Mouse (Mus musculus) embryonic facial prominence, embryonic 12.5 days (tissue): ENCODE data around the gene Plekhm3. TPM values are rescaled to one million over a fixed set of nuclear protein-coding genes. Genes with fewer than 3 reads are reported as not detected.

Source experiments
- polyA plus RNA-seq: library from polyadenylated mRNA; unstranded; fragments of >200 nt; fragmentation: Nextera tagmentation; extraction: Ambion mirVana; gene quantifications from 2 replicates; pipeline ENCODE4 v1.2.1, GENCODE M21; 2016

The Plekhm3 gene
- polyA plus RNA-seq, 1 experiment from 2014 or later, result 10.2 TPM

Other genes starting within 250 kb of the Plekhm3 start
- gene Fzd5, start 219.1 kb downstream of the Plekhm3 start, polyA plus RNA-seq, result 2.4 and 2.5 TPM in 2 replicates
- 0.50 TPM in 2 replicates for gene Akr1cl, start 75.9 kb upstream of the Plekhm3 start, polyA plus RNA-seq
- 16.1 and 29.2 TPM in 2 replicates for gene Cryge, start 94.3 kb upstream of the Plekhm3 start, polyA plus RNA-seq
- gene Crygd, start 106.6 kb upstream of the Plekhm3 start, polyA plus RNA-seq, result 4.4 and 6.0 TPM in 2 replicates
- 6.9 and 15.0 TPM in 2 replicates for gene Crygc, start 116.9 kb upstream of the Plekhm3 start, polyA plus RNA-seq
- gene Crygb, start 125.5 kb upstream of the Plekhm3 start, polyA plus RNA-seq, result 5.9 and 6.7 TPM in 2 replicates
- 33.2 and 41.0 TPM in 2 replicates for gene Cryga, start 146.5 kb upstream of the Plekhm3 start, polyA plus RNA-seq
- not detected in 2 replicates for gene Gm28845, start 162.7 kb upstream of the Plekhm3 start, polyA plus RNA-seq
- 0.19 and 0.42 TPM in 2 replicates for gene D630023F18Rik, start 166.4 kb upstream of the Plekhm3 start, polyA plus RNA-seq
- 175 and 180 TPM in 2 replicates for gene Idh1, start 229.7 kb upstream of the Plekhm3 start, polyA plus RNA-seq
- 14.4 and 15.9 TPM in 2 replicates for gene Pikfyve, start 229.9 kb upstream of the Plekhm3 start, polyA plus RNA-seq